Mouse (Mus musculus) midbrain, embryonic 16.5 days (tissue): ENCODE measurements around the gene Nxt1. TPM values are rescaled to one million over a fixed set of nuclear protein-coding genes. Genes with fewer than 3 reads are reported as not detected.
A peak's percentile ranks its signal among the peaks of the same experiment; 100 is the strongest.

Experiments used
- ATAC-seq: fragments of 200-750 bp; cut with Nextera tagmentation; 2 replicates; pipeline ENCODE4 v1.8.0; 2017; ENCODE audit warnings: moderate TSS enrichment
- H3K27ac ChIP-seq: fragments of 300-500 bp; sonication (generic); 2 replicates; pipeline ENCODE4 v1.5.1; 2014; ENCODE audit warnings: mild to moderate bottlenecking, low read length, mixed read lengths
- H3K27me3 ChIP-seq: fragments of 300-500 bp; sonication (generic); 2 replicates; pipeline ENCODE4 v1.6.1; 2014; ENCODE audit warnings: low read depth, low read length, mixed read lengths; ENCODE audit not compliant: control insufficient read depth, insufficient read depth
- H3K36me3 ChIP-seq: fragments of 300-500 bp; sonication (generic); 2 replicates; pipeline ENCODE4 v1.6.1; 2014; ENCODE audit warnings: mild to moderate bottlenecking, low read length, moderate library complexity, mixed read lengths; ENCODE audit not compliant: control insufficient read depth, insufficient read depth
- H3K4me1 ChIP-seq: fragments of 300-500 bp; sonication (generic); 2 replicates; pipeline ENCODE4 v1.6.1; 2014; ENCODE audit warnings: mild to moderate bottlenecking, low read length, mixed read lengths; ENCODE audit not compliant: control insufficient read depth, insufficient read depth
- H3K4me2 ChIP-seq: fragments of 300-500 bp; sonication (generic); 2 replicates; pipeline ENCODE4 v1.6.1; 2014; ENCODE audit warnings: mild to moderate bottlenecking, low read length, mixed read lengths
- H3K4me3 ChIP-seq: fragments of 300-500 bp; sonication (generic); 2 replicates; pipeline ENCODE4 v1.5.1; 2014; ENCODE audit warnings: low read depth, mild to moderate bottlenecking, low read length, moderate library complexity, mixed read lengths
- H3K9ac ChIP-seq: fragments of 300-500 bp; sonication (generic); 2 replicates; pipeline ENCODE4 v1.6.1; 2014; ENCODE audit warnings: low read depth, low read length, mixed read lengths
- H3K9me3 ChIP-seq: fragments of 300-500 bp; sonication (generic); replicated peaks from 2 replicates; pipeline ENCODE4 v1.6.1; 2014; ENCODE audit warnings: mild to moderate bottlenecking, low read length, mixed read lengths; ENCODE audit not compliant: control insufficient read depth, poor library complexity, severe bottlenecking
- WGBS: fragments of 180-500 bp; shearing (Covaris S2); extraction: QIAGEN DNeasy Blood & Tissue Kit; methylation state at CpG from one replicate; pipeline ENCODE4 v1.1.7; 2014; 5-methylcytosine and 5-hydroxymethylcytosine counted together
- polyA plus RNA-seq: library from polyadenylated mRNA; unstranded; fragments of >200 nt; fragmentation: Nextera tagmentation; extraction: Ambion mirVana; gene quantifications from 2 replicates; pipeline ENCODE4 v1.2.1, GENCODE M21; 2015

Nxt1 gene
- 36.8 and 43.5 TPM in 2 replicates for polyA plus RNA-seq

DNA sequence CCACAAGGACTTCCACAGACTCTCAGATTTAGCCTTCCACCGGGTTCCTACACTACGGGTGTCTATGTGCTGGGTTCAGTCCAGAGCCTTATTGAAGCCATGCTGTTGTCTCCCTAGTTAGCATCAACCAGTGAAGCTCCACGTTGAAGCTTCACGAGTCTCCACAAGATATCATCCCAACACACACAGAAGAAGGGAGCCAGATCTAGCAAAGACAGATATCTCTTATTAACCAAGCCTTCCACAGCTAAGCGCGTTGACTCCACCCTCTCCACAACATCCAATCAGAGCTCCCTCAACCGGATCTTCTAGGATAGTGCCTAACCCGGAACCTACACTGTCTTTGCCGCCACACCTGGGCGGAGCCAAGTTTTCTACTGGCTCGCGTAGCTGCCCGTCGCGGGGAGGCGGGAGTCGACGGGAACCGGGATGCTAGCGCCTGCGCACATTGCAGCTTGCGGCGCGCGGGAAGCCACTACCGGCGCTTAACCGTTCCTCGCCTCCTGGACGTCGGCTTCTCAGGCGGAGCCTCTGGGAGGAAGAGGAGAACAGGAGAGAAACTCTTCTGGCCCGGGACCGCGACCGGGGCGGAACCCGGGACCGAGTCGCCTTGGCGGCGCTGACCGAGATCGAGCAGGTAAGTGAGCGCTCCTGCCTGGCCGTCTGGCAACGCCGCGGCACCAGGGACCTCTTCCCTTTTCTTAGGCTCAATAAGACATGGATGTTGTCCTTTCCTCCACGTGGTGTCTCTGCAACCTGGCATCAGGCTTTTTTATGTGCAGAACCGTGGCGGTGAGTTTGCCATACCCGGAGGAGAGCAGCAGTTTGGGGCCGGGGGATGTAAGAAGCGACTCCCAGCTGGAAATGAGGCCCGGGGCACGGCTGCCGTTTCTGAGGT, at the start of gene Nxt1:
Gene Nxt1 (plus strand): TSS at position 403 of the 898 bp plus-strand sequence.
- under 1% methylated on average over 58 of the region's 58 CpGs for WGBS
- H3K9me3 ChIP-seq = no peaks in the 10 kb centered on the region
- peak within 1 kb of the TSS; percentile 82 for H3K27ac ChIP-seq
- peaks cover 8% of the 10 kb centered on the region for H3K36me3 ChIP-seq
- H3K4me2 ChIP-seq = peak within 1 kb of the TSS; percentile 94
- peak within 1 kb of the TSS; percentile 88 for H3K9ac ChIP-seq
- H3K4me3 ChIP-seq = peak within 1 kb of the TSS; percentile 83
- peaks cover 25% of the 10 kb centered on the region for H3K4me1 ChIP-seq
- ATAC-seq = peak; percentile 100
- no peaks in the 10 kb centered on the region for H3K27me3 ChIP-seq

DNA sequence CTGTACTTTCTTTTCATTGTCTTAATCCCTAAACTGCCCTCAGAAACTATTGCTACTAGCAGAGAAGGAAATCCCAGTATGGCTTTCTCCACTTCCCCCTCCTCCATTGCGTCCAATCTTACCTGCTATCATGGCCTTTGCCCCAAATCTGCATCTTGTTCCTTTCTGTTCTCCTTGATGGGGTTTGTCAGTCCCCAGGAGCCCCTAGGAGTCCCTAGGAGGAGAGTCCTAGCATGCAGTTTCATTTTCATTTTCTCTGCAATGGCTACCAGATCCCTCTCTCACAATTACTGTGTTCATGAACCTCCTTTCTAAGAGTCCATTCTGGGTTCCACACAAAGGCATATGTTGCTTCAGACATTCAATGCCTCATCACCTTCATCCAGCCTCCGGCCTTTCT, 49.3 kb upstream of the Nxt1 start:
- no peak overlapping the region for H3K4me2 ChIP-seq
- H3K27ac ChIP-seq = no peak overlapping the region
- H3K4me1 ChIP-seq = no peaks in the 10 kb centered on the region
- WGBS = 91% methylated on average over 2 of the region's 2 CpGs
- H3K36me3 ChIP-seq = no peaks in the 10 kb centered on the region
- no peak overlapping the region for H3K9ac ChIP-seq
- no peak for ATAC-seq
- no peaks in the 10 kb centered on the region for H3K9me3 ChIP-seq
- H3K4me3 ChIP-seq = no peak overlapping the region
- H3K27me3 ChIP-seq = no peaks in the 10 kb centered on the region

DNA sequence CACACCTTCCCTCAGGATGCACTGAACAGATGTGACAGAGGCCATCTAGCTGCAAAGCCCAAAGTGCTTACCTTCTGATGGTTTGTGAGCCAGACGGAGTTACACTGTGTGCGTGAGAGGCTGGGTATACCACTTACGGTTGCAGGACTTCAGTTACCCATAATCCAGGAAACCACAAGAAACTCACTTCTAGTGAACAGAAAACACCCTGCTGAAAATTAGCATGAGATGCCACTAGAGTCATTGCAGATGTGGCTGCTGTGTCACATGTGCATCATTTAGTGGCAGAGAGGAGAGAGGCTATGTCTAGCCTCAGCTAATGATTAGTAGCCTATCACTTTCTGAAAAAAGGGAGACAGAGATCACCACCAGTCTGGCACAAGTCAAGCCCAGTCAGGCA, 47.9 kb upstream of the Nxt1 start:
- H3K4me1 ChIP-seq = no peaks in the 10 kb centered on the region
- no peaks in the 10 kb centered on the region for H3K27me3 ChIP-seq
- ATAC-seq = no peak
- H3K4me2 ChIP-seq = no peak overlapping the region
- H3K9ac ChIP-seq = no peak overlapping the region
- no peaks in the 10 kb centered on the region for H3K9me3 ChIP-seq
- H3K36me3 ChIP-seq = no peaks in the 10 kb centered on the region
- H3K27ac ChIP-seq = no peak overlapping the region
- H3K4me3 ChIP-seq = no peak overlapping the region
- WGBS = 96% methylated on average over 3 of the region's 3 CpGs

DNA sequence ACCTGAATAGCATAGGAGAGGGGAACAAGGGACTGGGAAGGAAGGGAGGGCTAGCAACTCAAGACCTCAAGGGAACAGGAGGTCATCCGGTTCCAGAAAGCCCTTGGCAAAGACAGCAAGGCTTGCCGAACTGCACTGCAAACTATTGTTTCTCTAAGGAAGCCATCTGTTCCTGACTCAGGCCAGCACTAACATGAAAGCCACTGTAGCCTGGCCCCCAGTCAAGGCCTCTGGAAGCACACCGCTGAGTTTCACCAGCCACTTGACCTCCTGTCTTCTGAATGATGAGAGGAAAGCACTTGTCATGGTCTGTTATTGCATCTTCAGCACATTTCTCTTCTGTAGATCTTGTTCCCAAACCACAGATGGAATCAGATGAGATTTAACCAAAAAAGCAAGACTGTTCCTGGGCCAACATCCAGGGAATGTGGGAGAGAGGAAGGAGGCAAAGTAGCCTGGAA, 45.4 kb upstream of the Nxt1 start:
- no peak overlapping the region for H3K4me2 ChIP-seq
- no peak overlapping the region for H3K9ac ChIP-seq
- H3K4me3 ChIP-seq = no peak overlapping the region
- no peaks in the 10 kb centered on the region for H3K27me3 ChIP-seq
- no peak for ATAC-seq
- H3K27ac ChIP-seq = no peak overlapping the region
- H3K36me3 ChIP-seq = no peaks in the 10 kb centered on the region
- H3K9me3 ChIP-seq = no peaks in the 10 kb centered on the region
- no peaks in the 10 kb centered on the region for H3K4me1 ChIP-seq
- 77% methylated on average over 3 of the region's 3 CpGs for WGBS

DNA sequence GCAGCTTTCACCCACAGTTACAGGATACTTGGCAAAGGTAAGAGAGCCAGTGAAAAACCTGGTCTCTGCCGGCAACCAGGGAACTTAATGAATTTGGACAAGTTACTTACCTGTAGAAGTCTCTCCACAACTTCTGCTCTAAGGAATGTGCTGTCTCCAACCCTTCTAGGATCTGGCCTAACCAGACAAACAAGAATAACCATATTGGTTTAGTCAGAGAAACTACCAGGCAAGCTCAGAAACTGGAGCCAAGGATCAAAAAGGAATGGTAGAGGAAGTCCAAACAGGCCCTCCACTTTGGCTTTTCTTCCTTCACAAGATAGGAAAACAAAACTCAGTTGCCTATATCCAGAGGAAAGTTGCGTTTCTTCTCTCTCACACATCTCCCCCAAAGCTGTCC, 41.4 kb upstream of the Nxt1 start:
- H3K4me3 ChIP-seq = no peak overlapping the region
- H3K27me3 ChIP-seq = no peaks in the 10 kb centered on the region
- no peak overlapping the region for H3K4me2 ChIP-seq
- 89% methylated on average over 2 of the region's 2 CpGs for WGBS
- no peaks in the 10 kb centered on the region for H3K9me3 ChIP-seq
- H3K4me1 ChIP-seq = no peaks in the 10 kb centered on the region
- H3K36me3 ChIP-seq = no peaks in the 10 kb centered on the region
- ATAC-seq = no peak
- H3K27ac ChIP-seq = no peak overlapping the region
- H3K9ac ChIP-seq = no peak overlapping the region

DNA sequence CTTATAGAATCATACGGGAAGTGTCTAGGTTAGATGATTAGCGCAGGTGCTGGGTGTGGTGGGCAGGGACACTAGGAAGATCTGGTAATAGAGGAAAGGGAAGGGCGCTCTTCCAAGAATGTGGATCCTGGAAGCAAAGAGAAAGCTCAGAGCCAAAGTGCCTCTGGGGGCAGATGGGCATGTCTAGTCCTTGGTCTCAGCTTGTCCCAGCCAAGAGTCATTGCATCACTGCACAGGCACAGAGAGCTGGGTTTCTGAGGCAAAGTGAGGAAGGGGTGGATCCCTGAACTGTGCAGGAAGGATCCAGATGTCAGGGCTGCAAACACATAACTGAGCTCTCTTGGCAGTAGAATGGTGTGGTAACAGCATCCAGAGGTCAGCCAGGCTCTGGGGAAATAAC, 40.8 kb upstream of the Nxt1 start:
- H3K27me3 ChIP-seq = no peaks in the 10 kb centered on the region
- H3K9me3 ChIP-seq = no peaks in the 10 kb centered on the region
- no peak overlapping the region for H3K4me2 ChIP-seq
- H3K4me1 ChIP-seq = no peaks in the 10 kb centered on the region
- no peaks in the 10 kb centered on the region for H3K36me3 ChIP-seq
- no peak for ATAC-seq
- no peak overlapping the region for H3K27ac ChIP-seq
- no peak overlapping the region for H3K9ac ChIP-seq
- 94% methylated on average over 3 of the region's 3 CpGs for WGBS
- H3K4me3 ChIP-seq = no peak overlapping the region

DNA sequence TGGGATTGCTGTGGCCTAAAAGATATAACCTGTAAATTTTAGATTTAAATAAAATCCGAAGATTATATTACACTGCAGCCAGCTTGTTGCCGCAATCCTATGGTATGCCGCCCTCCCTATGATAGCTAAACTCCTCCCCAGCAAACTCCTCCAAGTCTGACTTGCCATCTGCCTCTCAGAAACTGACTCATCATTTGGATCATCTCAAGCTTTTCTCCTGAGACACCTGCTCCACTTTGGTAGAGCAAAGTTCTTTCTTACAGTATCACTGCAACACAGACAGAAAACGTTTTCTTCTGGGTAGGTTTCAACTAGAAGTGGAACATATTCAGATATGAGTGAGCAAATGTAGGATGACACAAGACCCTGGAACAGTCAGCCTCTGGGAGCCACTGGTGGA, 37.9 kb upstream of the Nxt1 start:
- no peak for ATAC-seq
- Histone ChIP-seq H3K9ac (no peak overlapping the region), H3K9me3 (no peaks in the 10 kb centered on the region), H3K27ac (no peak overlapping the region), H3K36me3 (no peaks in the 10 kb centered on the region), H3K27me3 (no peaks in the 10 kb centered on the region), H3K4me2 (no peak overlapping the region), H3K4me1 (no peaks in the 10 kb centered on the region), H3K4me3 (no peak overlapping the region)
- WGBS = 91% methylated on average over 4 of the region's 4 CpGs

DNA sequence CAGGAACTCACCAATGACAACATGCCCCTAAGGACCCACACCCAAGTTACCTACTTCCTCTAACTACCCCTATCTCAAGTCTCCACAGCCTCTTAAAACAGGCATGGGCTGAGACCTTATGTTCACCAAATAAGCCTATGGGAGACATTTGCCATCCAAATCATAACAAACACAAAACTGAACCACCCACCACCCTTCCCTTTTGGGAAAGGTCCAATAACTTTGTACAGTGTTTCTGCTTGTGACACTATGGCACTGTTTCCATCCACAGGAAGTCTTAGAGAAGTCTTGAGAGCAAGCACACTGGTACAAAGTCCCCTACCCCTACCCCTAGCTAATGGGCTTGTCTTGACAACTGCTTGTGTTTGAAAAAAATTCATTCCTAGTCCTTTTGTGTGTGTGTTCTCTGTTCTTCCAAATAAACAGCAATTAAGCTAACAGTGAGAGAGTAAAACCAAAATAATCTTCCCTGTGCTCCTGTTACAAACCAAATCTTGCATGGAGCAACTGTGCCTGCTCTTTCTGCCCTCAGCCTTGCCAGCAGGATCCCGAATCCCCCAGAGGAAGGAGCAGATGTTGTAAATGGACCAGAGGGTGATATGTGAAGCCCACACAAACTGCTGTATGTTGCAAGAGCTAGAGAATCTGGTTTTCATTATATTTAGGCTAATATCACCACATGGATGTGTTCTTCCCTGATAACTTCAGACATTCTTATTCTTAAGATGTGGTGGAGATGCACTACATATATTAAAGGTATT, 29.6 kb upstream of the Nxt1 start:
- WGBS = 70% methylated on average over 1 of the region's 1 CpGs
- no peaks in the 10 kb centered on the region for H3K36me3 ChIP-seq

More for the DNA sequence above, 29.6 kb upstream of the Nxt1 start:
- no peak overlapping the region for H3K4me2 ChIP-seq
- no peaks in the 10 kb centered on the region for H3K4me1 ChIP-seq
- H3K27me3 ChIP-seq = no peaks in the 10 kb centered on the region
- no peak overlapping the region for H3K4me3 ChIP-seq
- H3K9me3 ChIP-seq = no peaks in the 10 kb centered on the region
- H3K27ac ChIP-seq = no peak overlapping the region
- H3K9ac ChIP-seq = no peak overlapping the region
- ATAC-seq = no peak
